Mouse (Mus musculus) lung, embryonic 16.5 days (tissue): ENCODE data around the gene Ppfia1. TPM values are rescaled to one million over a fixed set of nuclear protein-coding genes. Genes with fewer than 3 reads are reported as not detected.

Experiments
- ATAC-seq: fragments of 200-750 bp; cut with Nextera tagmentation; 2 replicates; pipeline ENCODE4 v1.8.0; 2017; ENCODE audit warnings: low read depth, mild to moderate bottlenecking, moderate library complexity
- H3K27ac ChIP-seq: fragments of 300-500 bp; sonication (generic); 2 replicates; pipeline ENCODE4 v1.5.1; 2014; ENCODE audit warnings: mild to moderate bottlenecking, control low read depth, low read length
- H3K27me3 ChIP-seq: fragments of 300-500 bp; sonication (generic); 2 replicates; pipeline ENCODE4 v1.6.1; 2014; ENCODE audit warnings: low read depth, low read length, mixed read lengths; ENCODE audit not compliant: control insufficient read depth, insufficient read depth
- H3K36me3 ChIP-seq: fragments of 300-500 bp; sonication (generic); 2 replicates; pipeline ENCODE4 v1.6.1; 2014; ENCODE audit warnings: low read length; ENCODE audit not compliant: control insufficient read depth, insufficient read depth
- H3K4me1 ChIP-seq: fragments of 300-500 bp; sonication (generic); replicated peaks from 2 replicates; pipeline ENCODE4 v1.6.1; 2014; ENCODE audit warnings: low read length, mixed read lengths; ENCODE audit not compliant: control insufficient read depth, insufficient read depth
- H3K4me2 ChIP-seq: fragments of 300-500 bp; sonication (generic); 2 replicates; pipeline ENCODE4 v1.6.1; 2014; ENCODE audit warnings: low read depth, low read length, control low read depth
- H3K4me3 ChIP-seq: fragments of 300-500 bp; sonication (generic); 2 replicates; pipeline ENCODE4 v1.5.1; 2014; ENCODE audit warnings: mild to moderate bottlenecking, low read length, control low read depth
- H3K9ac ChIP-seq: fragments of 300-500 bp; sonication (generic); 2 replicates; pipeline ENCODE4 v1.6.1; 2014; ENCODE audit warnings: low read length, control low read depth
- H3K9me3 ChIP-seq: fragments of 300-500 bp; sonication (generic); 2 replicates; pipeline ENCODE4 v1.6.1; 2016; ENCODE audit warnings: low read length; ENCODE audit not compliant: control insufficient read depth
- WGBS: fragments of 180-500 bp; shearing (Covaris S2); extraction: QIAGEN DNeasy Blood & Tissue Kit; methylation state at CpG from one replicate; pipeline ENCODE4 v1.1.7; 2014; 5-methylcytosine and 5-hydroxymethylcytosine counted together
- polyA plus RNA-seq: library from polyadenylated mRNA; unstranded; fragments of >200 nt; fragmentation: Nextera tagmentation; extraction: Ambion mirVana; gene quantifications from 2 replicates; pipeline ENCODE4 v1.2.1, GENCODE M21; 2015

Ppfia1 gene
- polyA plus RNA-seq, 1 experiment from 2014 or later = 25.9 TPM

GRCm38 (mm10) chr7:144558552-144558951, 5.0 kb upstream of the Ppfia1 start:
- 43% methylated on average over 6 of the region's 6 CpGs for WGBS
- no peaks in the 10 kb centered on the region for H3K36me3 ChIP-seq
- no peak for ATAC-seq
- peaks cover 3% of the 10 kb centered on the region for H3K4me1 ChIP-seq
- H3K4me2 ChIP-seq = no peak overlapping the region
- H3K9me3 ChIP-seq = no peaks in the 10 kb centered on the region
- H3K27ac ChIP-seq = no peak overlapping the region
- H3K4me3 ChIP-seq = no peak overlapping the region
- H3K27me3 ChIP-seq = no peaks in the 10 kb centered on the region
- H3K9ac ChIP-seq = no peak overlapping the region

- Histone ChIP-seq H3K4me1 (peaks cover 15% of the 10 kb centered on the region), H3K4me3 (peak overlapping the region; percentile 98), H3K9ac (peak overlapping the region; percentile 74), H3K27me3 (no peaks in the 10 kb centered on the region), H3K4me2 (peak overlapping the region; percentile 81), H3K9me3 (no peaks in the 10 kb centered on the region), H3K27ac (peak overlapping the region; percentile 38; the same call in 1 of the 2 replicates), H3K36me3 (peaks cover 15% of the 10 kb centered on the region)
- 19% methylated on average over 8 of the region's 8 CpGs for WGBS
- ATAC-seq = no peak
Observed at GRCm38 (mm10) chr7:144554123-144554472, 569 bp upstream of the Ppfia1 start.

DNA sequence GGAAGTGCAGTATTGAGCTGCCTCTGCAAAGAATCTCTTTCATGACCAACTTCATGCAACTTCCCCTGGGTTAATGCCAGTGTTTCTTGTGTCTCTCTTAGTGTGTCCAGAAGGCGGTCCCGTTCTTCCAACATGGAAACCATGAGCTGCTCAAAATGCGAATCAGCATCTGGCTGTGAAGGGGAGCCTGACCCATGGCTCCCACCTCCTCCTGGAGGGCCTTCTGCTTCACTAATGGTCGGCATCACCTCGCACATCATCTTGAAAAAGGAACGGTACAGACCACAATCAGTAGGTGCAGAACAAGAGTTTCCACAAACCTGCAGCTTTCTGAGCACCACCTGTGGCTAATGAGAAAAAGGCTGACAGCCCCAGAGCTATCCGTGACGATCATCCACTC, 1.3 kb downstream of the Ppfia1 start:
- peak overlapping the region; percentile 80 for H3K4me2 ChIP-seq
- peaks cover 15% of the 10 kb centered on the region for H3K4me1 ChIP-seq
- peaks cover 18% of the 10 kb centered on the region for H3K36me3 ChIP-seq
- no peak overlapping the region; the same call in 1 of the 2 replicates for H3K4me3 ChIP-seq
- no peaks in the 10 kb centered on the region for H3K27me3 ChIP-seq
- WGBS = 82% methylated on average over 8 of the region's 8 CpGs
- H3K27ac ChIP-seq = no peak overlapping the region
- no peaks in the 10 kb centered on the region for H3K9me3 ChIP-seq
- peak overlapping the region; percentile 98 for H3K9ac ChIP-seq
- no peak for ATAC-seq

- ATAC-seq = no peak
- WGBS = 41% methylated on average over 1 of the region's 1 CpGs
- Histone ChIP-seq H3K36me3 (peaks cover 21% of the 10 kb centered on the region), H3K9me3 (no peaks in the 10 kb centered on the region), H3K9ac (no peak overlapping the region), H3K4me2 (no peak overlapping the region), H3K4me1 (peaks cover 15% of the 10 kb centered on the region), H3K27me3 (no peaks in the 10 kb centered on the region), H3K27ac (no peak overlapping the region), H3K4me3 (no peak overlapping the region)
Observed at GRCm38 (mm10) chr7:144550811-144551210, 2.7 kb downstream of the Ppfia1 start.

DNA sequence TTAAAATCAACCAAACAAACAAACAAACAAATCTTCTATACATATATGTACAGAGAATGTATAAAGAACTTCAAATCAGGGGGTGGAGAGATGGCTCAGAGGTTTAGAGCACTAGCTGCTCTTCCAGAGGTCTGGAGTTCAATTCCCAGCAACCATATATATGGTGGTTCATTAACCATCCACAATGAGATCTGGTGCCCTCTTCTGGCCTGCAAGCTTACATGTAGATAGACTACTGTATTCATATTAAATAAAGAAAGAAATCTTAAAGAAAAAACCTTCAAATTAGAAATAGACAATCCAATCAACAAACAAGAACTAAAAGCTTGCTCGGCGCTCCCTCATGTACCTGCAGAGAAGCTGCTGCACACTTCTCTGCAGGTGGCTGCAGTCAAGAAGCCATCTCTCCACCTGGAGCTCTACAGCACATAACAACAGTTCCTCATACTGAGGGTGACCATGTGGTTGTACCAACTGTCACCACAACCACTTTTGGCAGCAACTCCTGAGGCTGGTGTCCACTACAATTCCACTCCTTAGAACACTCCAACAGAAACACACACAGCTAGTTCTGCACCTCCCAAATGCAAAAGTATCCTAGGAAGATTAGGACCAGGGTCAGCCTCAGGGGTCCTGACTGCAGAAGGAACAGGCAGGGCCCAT, 3.5 kb downstream of the Ppfia1 start:
- Histone ChIP-seq H3K27me3 (no peaks in the 10 kb centered on the region), H3K4me2 (no peak overlapping the region), H3K4me3 (no peak overlapping the region), H3K4me1 (peaks cover 15% of the 10 kb centered on the region), H3K9me3 (no peaks in the 10 kb centered on the region), H3K27ac (no peak overlapping the region), H3K9ac (no peak overlapping the region), H3K36me3 (peaks cover 21% of the 10 kb centered on the region)
- WGBS = 98% methylated on average over 2 of the region's 2 CpGs
- no peak for ATAC-seq

DNA sequence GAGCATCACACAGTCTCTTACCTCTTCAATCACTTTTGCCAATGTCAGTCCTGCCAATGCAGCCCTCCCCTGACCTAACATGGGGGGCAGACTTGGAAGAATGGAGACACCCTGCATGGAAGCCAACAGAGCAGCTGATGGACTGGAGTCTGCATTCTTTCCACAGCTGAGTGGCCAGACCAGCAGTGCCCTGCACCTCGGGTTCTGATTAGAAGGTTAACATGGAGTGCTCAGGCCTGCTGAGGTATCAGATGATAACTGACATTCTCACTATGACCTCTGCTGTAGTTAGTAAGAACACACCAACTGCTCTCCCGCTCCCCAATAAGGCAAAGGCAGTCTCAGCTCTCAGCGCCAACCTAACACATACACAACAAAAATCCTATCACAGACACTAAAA, 8.3 kb downstream of the Ppfia1 start:
- Histone ChIP-seq H3K9ac (no peak overlapping the region), H3K4me2 (no peak overlapping the region), H3K4me1 (no peaks in the 10 kb centered on the region), H3K4me3 (no peak overlapping the region), H3K36me3 (peaks cover 11% of the 10 kb centered on the region), H3K9me3 (no peaks in the 10 kb centered on the region), H3K27ac (no peak overlapping the region), H3K27me3 (no peaks in the 10 kb centered on the region)
- no peak for ATAC-seq
- 81% methylated on average over 3 of the region's 3 CpGs for WGBS

- ATAC-seq = no peak
- H3K4me2 ChIP-seq = no peak overlapping the region
- no peaks in the 10 kb centered on the region for H3K9me3 ChIP-seq
- H3K4me3 ChIP-seq = no peak overlapping the region
- no peak overlapping the region for H3K27ac ChIP-seq
- H3K27me3 ChIP-seq = no peaks in the 10 kb centered on the region
- H3K36me3 ChIP-seq = peaks cover 3% of the 10 kb centered on the region; the same call in 1 of the 2 replicates
- peaks cover 5% of the 10 kb centered on the region; the same call in 1 of the 2 replicates for H3K4me1 ChIP-seq
- no peak overlapping the region for H3K9ac ChIP-seq
- WGBS = 90% methylated on average over 5 of the region's 5 CpGs
Observed at GRCm38 (mm10) chr7:144541351-144541750, 12.2 kb downstream of the Ppfia1 start.

DNA sequence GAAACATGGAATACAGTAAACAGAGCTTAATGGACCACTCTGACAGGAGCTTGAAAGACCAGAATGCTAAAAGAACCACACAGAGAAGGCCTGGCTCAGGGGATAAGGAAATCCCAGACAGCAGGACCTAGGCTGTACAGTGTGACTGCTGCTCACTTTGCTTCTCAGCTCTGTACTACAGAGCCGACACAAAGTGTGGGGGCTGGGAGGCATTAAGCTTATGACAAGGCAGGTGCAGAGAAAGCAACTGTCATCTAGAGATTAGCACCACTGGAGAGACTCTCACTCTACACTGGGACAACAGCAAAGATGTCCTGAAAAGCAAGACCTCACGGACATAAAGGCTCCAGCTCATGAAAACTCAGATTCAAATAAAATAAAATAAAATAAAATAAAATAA, 14.4 kb downstream of the Ppfia1 start:
- WGBS = 79% methylated on average over 2 of the region's 2 CpGs
- no peaks in the 10 kb centered on the region for H3K36me3 ChIP-seq
- no peak overlapping the region for H3K4me2 ChIP-seq
- no peaks in the 10 kb centered on the region for H3K9me3 ChIP-seq
- H3K27me3 ChIP-seq = no peaks in the 10 kb centered on the region
- no peak for ATAC-seq
- no peak overlapping the region for H3K4me3 ChIP-seq
- no peak overlapping the region for H3K27ac ChIP-seq
- H3K9ac ChIP-seq = no peak overlapping the region
- peaks cover 5% of the 10 kb centered on the region; the same call in 1 of the 2 replicates for H3K4me1 ChIP-seq

- Histone ChIP-seq H3K4me2 (no peak overlapping the region), H3K4me3 (no peak overlapping the region), H3K4me1 (peaks cover 5% of the 10 kb centered on the region; the same call in 1 of the 2 replicates), H3K27me3 (no peaks in the 10 kb centered on the region), H3K9ac (no peak overlapping the region), H3K36me3 (no peaks in the 10 kb centered on the region), H3K9me3 (no peaks in the 10 kb centered on the region), H3K27ac (0 out of 2 replicates have a peak overlapping the region, but pooled peaks have one; percentile 8)
- 78% methylated on average over 4 of the region's 4 CpGs for WGBS
- ATAC-seq = no peak
Observed at GRCm38 (mm10) chr7:144538030-144538644, 15.4 kb downstream of the Ppfia1 start.
